Mouse (Mus musculus) olfactory bulb, adult 2 months (tissue): ENCODE measurements at regions not wholly inside any gene's neighbourhood (a gene's known extent, or its start where the extent isn't known, plus 50 kb on each side); places are given as distances from the start of the nearest gene placed in this dataset.

Experiments
- H3K27ac ChIP-seq: fragments of 200-500 bp; 2 replicates; pipeline ENCODE4 v1.5.1; 2012; ENCODE audit warnings: low read depth, low read length; ENCODE audit not compliant: insufficient read depth
- H3K4me1 ChIP-seq: fragments of 200-500 bp; 2 replicates; pipeline ENCODE4 v1.6.1; 2012; ENCODE audit warnings: low read length; ENCODE audit not compliant: control insufficient read depth, insufficient read depth
- H3K4me3 ChIP-seq: fragments of 200-500 bp; 2 replicates; pipeline ENCODE4 v1.5.1; 2012; ENCODE audit warnings: mild to moderate bottlenecking, low read depth, low read length, moderate library complexity; ENCODE audit not compliant: insufficient read depth
- CTCF ChIP-seq: fragments of 200-500 bp; IDR thresholded peaks from 2 replicates; pipeline ENCODE4 v1.5.1; 2012; ENCODE audit warnings: low read depth, mild to moderate bottlenecking, low read length, moderate library complexity; ENCODE audit not compliant: insufficient read depth
- POLR2A ChIP-seq: fragments of 200-500 bp; IDR thresholded peaks from 2 replicates; pipeline ENCODE4 v1.6.1; 2012; ENCODE audit warnings: mild to moderate bottlenecking, low read depth, low read length, moderate library complexity; ENCODE audit not compliant: insufficient read depth
- WGBS: fragments of 180-500 bp; shearing (Covaris S2); methylation state at CpG from one replicate; pipeline ENCODE4 v1.1.7; 2018; 5-methylcytosine and 5-hydroxymethylcytosine counted together

GRCm38 (mm10) chr17:83983070-83983836 is 135.5 kb upstream of the Haao start:
- peaks cover 12% of the 10 kb centered on the region; the same call in 1 of the 2 replicates for H3K4me1 ChIP-seq
- H3K27ac ChIP-seq: no peak overlapping the region
- 48% methylated on average over 18 of the region's 18 CpGs for WGBS
- TF ChIP-seq POLR2A (no peak), CTCF (no peak)
- no peak overlapping the region for H3K4me3 ChIP-seq

- Histone ChIP-seq H3K27ac (no peak overlapping the region), H3K4me3 (no peak overlapping the region), H3K4me1 (peaks cover 12% of the 10 kb centered on the region; the same call in 1 of the 2 replicates)
- 72% methylated on average over 8 of the region's 8 CpGs for WGBS
- TF ChIP-seq CTCF: no peak
- TF ChIP-seq POLR2A: no peak
Observed at GRCm38 (mm10) chr17:83982700-83983069, 134.9 kb upstream of the Haao start.

GRCm38 (mm10) chr17:83978858-83979470 is 131.2 kb upstream of the Haao start:
- Histone ChIP-seq H3K27ac (no peak overlapping the region), H3K4me1 (peaks cover 3% of the 10 kb centered on the region; the same call in 1 of the 2 replicates), H3K4me3 (no peak overlapping the region)
- TF ChIP-seq CTCF (no peak), POLR2A (no peak)
- 79% methylated on average over 7 of the region's 7 CpGs for WGBS

GRCm38 (mm10) chr17:83977725-83978124 is 130.0 kb upstream of the Haao start:
- no peak for TF ChIP-seq CTCF
- no peak for TF ChIP-seq POLR2A
- H3K4me3 ChIP-seq: no peak overlapping the region
- H3K27ac ChIP-seq: no peak overlapping the region
- H3K4me1 ChIP-seq: peaks cover 3% of the 10 kb centered on the region; the same call in 1 of the 2 replicates
- 80% methylated on average over 11 of the region's 11 CpGs for WGBS

GRCm38 (mm10) chr17:83975813-83976212 is 128.1 kb upstream of the Haao start:
- WGBS: 91% methylated on average over 7 of the region's 7 CpGs
- Histone ChIP-seq H3K4me3 (no peak overlapping the region), H3K4me1 (0 out of 2 replicates have a peak, but pooled peaks cover 3% of the 10 kb centered on the region), H3K27ac (no peak overlapping the region)
- TF ChIP-seq CTCF (no peak), POLR2A (no peak)

- TF ChIP-seq POLR2A (no peak), CTCF (no peak)
- H3K4me1 ChIP-seq: 0 out of 2 replicates have a peak, but pooled peaks cover 3% of the 10 kb centered on the region
- H3K4me3 ChIP-seq: no peak overlapping the region
- WGBS: 56% methylated on average over 18 of the region's 18 CpGs
- no peak overlapping the region for H3K27ac ChIP-seq
Observed at GRCm38 (mm10) chr17:83973461-83974350, 125.9 kb upstream of the Haao start.

GRCm38 (mm10) chr17:83972874-83973273 is 125.1 kb upstream of the Haao start:
- TF ChIP-seq POLR2A: no peak
- no peak for TF ChIP-seq CTCF
- Histone ChIP-seq H3K4me1 (0 out of 2 replicates have a peak, but pooled peaks cover 3% of the 10 kb centered on the region), H3K4me3 (no peak overlapping the region), H3K27ac (no peak overlapping the region)
- WGBS: 96% methylated on average over 5 of the region's 5 CpGs

GRCm38 (mm10) chr17:83972470-83972869 is 124.7 kb upstream of the Haao start:
- TF ChIP-seq CTCF (no peak), POLR2A (no peak)
- WGBS: 95% methylated on average over 4 of the region's 4 CpGs
- 0 out of 2 replicates have a peak, but pooled peaks cover 3% of the 10 kb centered on the region for H3K4me1 ChIP-seq
- no peak overlapping the region for H3K4me3 ChIP-seq
- H3K27ac ChIP-seq: no peak overlapping the region
